Mouse (Mus musculus) lung, embryonic 16.5 days (tissue): ENCODE measurements around the gene Duox1. TPM values are rescaled to one million over a fixed set of nuclear protein-coding genes. Genes with fewer than 3 reads are reported as not detected.
"Not testable (repeated sequence)": the region's sequence is repeated elsewhere in the genome, so short reads cannot be mapped to it uniquely, and the experiment has no call there.

Source experiments
- ATAC-seq: fragments of 200-750 bp; cut with Nextera tagmentation; 2 replicates; pipeline ENCODE4 v1.8.0; 2017; ENCODE audit warnings: low read depth, mild to moderate bottlenecking, moderate library complexity
- H3K27ac ChIP-seq: fragments of 300-500 bp; sonication (generic); 2 replicates; pipeline ENCODE4 v1.5.1; 2014; ENCODE audit warnings: mild to moderate bottlenecking, control low read depth, low read length
- H3K27me3 ChIP-seq: fragments of 300-500 bp; sonication (generic); 2 replicates; pipeline ENCODE4 v1.6.1; 2014; ENCODE audit warnings: low read depth, low read length, mixed read lengths; ENCODE audit not compliant: control insufficient read depth, insufficient read depth
- H3K36me3 ChIP-seq: fragments of 300-500 bp; sonication (generic); 2 replicates; pipeline ENCODE4 v1.6.1; 2014; ENCODE audit warnings: low read length; ENCODE audit not compliant: control insufficient read depth, insufficient read depth
- H3K4me1 ChIP-seq: fragments of 300-500 bp; sonication (generic); replicated peaks from 2 replicates; pipeline ENCODE4 v1.6.1; 2014; ENCODE audit warnings: low read length, mixed read lengths; ENCODE audit not compliant: control insufficient read depth, insufficient read depth
- H3K4me2 ChIP-seq: fragments of 300-500 bp; sonication (generic); 2 replicates; pipeline ENCODE4 v1.6.1; 2014; ENCODE audit warnings: low read depth, low read length, control low read depth
- H3K4me3 ChIP-seq: fragments of 300-500 bp; sonication (generic); 2 replicates; pipeline ENCODE4 v1.5.1; 2014; ENCODE audit warnings: mild to moderate bottlenecking, low read length, control low read depth
- H3K9ac ChIP-seq: fragments of 300-500 bp; sonication (generic); 2 replicates; pipeline ENCODE4 v1.6.1; 2014; ENCODE audit warnings: low read length, control low read depth
- H3K9me3 ChIP-seq: fragments of 300-500 bp; sonication (generic); 2 replicates; pipeline ENCODE4 v1.6.1; 2016; ENCODE audit warnings: low read length; ENCODE audit not compliant: control insufficient read depth
- WGBS: fragments of 180-500 bp; shearing (Covaris S2); extraction: QIAGEN DNeasy Blood & Tissue Kit; methylation state at CpG from one replicate; pipeline ENCODE4 v1.1.7; 2014; 5-methylcytosine and 5-hydroxymethylcytosine counted together
- polyA plus RNA-seq: library from polyadenylated mRNA; unstranded; fragments of >200 nt; fragmentation: Nextera tagmentation; extraction: Ambion mirVana; gene quantifications from 2 replicates; pipeline ENCODE4 v1.2.1, GENCODE M21; 2015

Duox1 gene
- polyA plus RNA-seq, 1 experiment from 2014 or later: 0.03 TPM

DNA sequence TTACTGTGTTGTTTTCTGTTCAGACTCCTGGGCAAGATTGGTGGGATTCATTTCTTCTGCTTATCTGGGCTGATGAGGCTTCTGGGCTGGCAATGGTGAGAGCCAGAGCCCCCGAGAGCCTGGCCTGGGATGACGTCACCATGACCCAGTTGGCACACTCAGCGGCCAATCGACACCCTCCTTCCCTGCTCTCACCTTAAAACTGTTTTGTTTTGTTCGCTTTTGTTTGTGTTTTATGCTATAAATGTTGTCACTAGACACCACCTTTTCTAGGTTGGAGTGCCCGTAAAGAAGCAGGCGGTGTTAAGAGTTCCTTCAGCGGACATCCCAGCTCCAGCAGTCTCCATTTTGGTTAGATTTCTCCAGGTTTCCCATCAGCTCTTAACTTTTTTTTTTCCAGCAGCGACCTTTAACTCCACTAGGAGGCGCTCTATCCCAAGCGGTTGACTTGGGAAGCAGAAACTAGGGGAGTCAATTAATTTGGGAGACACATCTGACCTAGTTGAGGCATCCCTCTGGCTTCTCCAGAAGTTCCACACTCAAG lies 65.4 kb downstream of the Duox1 start:
- ATAC-seq: no peak
- Histone ChIP-seq H3K9me3 (no peaks in the 10 kb centered on the region), H3K4me2 (peak overlapping the region; percentile 56), H3K9ac (peak overlapping the region; percentile 41; the same call in 1 of the 2 replicates), H3K4me1 (peaks cover 4% of the 10 kb centered on the region), H3K4me3 (peak overlapping the region; percentile 35), H3K36me3 (no peaks in the 10 kb centered on the region), H3K27ac (no peak overlapping the region), H3K27me3 (no peaks in the 10 kb centered on the region)
- 14% methylated on average over 11 of the region's 11 CpGs for WGBS

DNA sequence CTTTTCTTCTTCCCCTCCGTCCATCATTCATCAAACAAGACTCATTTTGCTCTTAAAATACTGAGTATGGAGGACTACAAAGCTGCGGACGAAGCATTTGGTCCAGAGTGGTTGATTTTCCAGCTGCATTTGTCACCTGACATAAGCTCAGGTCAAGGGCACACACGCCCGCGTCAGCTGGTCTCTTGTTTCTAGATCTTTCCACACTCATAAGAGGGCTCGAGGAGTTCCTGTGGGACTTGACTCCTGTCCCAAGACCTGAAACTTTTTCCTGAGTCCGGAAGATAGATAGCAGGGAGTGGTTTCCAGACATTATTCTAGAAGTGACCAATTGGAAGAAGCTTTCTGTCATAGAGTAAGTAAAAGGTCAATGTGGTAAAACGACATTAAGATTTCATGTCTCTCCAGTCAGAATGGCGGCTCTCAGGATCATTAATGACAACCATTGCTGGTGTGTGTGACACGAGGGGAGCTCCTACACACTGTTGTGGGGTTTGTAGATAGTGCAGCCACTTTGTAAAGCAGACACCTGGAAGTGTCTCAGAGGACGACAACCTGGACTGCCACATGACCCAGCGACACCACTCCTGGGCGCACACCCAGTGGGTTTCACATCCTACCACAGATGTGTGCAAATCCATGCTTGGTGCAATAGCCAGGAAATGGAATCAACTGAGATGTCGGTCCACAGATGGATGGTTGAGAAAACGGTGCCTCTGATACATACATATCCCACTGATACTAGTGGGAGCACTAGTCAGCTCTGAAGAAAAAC lies 66.0 kb downstream of the Duox1 start:
- no peaks in the 10 kb centered on the region for H3K36me3 ChIP-seq
- no peak overlapping the region for H3K4me3 ChIP-seq
- no peak overlapping the region for H3K4me2 ChIP-seq
- no peaks in the 10 kb centered on the region for H3K9me3 ChIP-seq
- no peak overlapping the region for H3K27ac ChIP-seq
- H3K9ac ChIP-seq: no peak overlapping the region
- 63% methylated on average over 16 of the region's 16 CpGs for WGBS
- H3K27me3 ChIP-seq: no peaks in the 10 kb centered on the region
- H3K4me1 ChIP-seq: peaks cover 4% of the 10 kb centered on the region
- ATAC-seq: no peak

DNA sequence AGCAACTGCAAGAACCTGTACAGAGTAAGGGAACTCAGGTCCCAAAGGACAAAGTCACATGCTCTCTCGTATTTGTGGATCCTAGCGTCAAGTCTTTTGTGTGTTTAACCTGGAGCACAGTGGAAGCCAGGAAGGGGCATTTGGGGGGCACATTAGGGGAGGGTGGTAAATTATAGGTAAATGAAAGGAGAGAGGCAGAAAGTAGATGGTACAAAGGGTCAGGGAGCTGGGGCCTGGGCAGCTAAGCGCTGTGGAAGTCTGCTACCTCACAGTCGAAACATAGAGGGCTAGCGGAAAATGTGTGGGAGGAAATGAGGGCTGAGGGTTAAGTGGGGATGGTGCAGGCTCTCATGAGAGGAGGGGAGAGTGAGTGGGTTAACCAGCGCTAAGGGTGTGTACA lies 66.6 kb downstream of the Duox1 start:
- Histone ChIP-seq H3K4me3 (no peak overlapping the region), H3K27ac (no peak overlapping the region), H3K36me3 (no peaks in the 10 kb centered on the region), H3K4me1 (peaks cover 4% of the 10 kb centered on the region), H3K9me3 (no peaks in the 10 kb centered on the region), H3K9ac (no peak overlapping the region), H3K27me3 (no peaks in the 10 kb centered on the region), H3K4me2 (no peak overlapping the region)
- 73% methylated on average over 6 of the region's 6 CpGs for WGBS
- no peak for ATAC-seq

DNA sequence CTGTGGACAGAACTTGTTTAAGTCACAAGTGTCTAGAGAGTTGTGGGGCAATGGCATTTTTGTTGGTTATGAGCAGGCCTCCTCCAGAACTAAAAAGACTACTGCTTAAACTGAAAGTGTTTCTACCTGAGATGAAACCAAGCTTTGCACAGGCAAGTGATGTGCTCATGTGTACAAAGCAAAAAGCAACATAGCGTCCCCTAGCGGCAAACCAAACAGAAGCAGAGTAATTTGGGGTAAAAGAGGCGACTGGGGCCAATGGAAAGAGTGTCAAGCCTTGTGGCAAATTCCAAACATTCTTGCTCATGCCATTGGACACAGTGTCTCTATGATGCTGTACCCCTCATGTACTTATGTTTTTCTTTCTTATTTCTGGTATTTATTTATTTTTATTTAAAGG lies 69.6 kb downstream of the Duox1 start:
- H3K27me3 ChIP-seq: no peaks in the 10 kb centered on the region
- H3K4me2 ChIP-seq: no peak overlapping the region
- peaks cover 4% of the 10 kb centered on the region for H3K4me1 ChIP-seq
- 24% methylated on average over 3 of the region's 3 CpGs for WGBS
- H3K9me3 ChIP-seq: no peaks in the 10 kb centered on the region
- no peak overlapping the region for H3K4me3 ChIP-seq
- H3K27ac ChIP-seq: no peak overlapping the region
- H3K9ac ChIP-seq: no peak overlapping the region
- no peaks in the 10 kb centered on the region for H3K36me3 ChIP-seq
- no peak for ATAC-seq

DNA sequence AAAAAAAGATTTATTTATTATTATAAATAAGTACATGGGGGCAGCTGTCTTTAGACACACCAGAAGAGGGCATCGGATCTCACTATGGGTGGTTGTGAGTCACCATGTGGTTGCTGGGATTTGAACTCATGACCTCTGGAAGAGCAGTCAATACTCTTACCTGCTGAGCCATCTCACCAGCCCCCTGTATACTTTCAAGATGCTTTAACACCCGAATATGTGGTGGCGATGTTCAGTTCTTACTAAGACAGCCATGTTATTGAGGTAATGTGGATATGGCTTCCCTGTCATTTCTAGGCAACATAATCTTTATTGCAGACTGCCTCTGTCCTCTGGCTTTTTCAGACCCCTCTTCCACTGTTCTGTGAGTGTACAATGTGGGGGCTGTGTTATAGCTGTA lies 71.7 kb downstream of the Duox1 start:
- 88% methylated on average over 3 of the region's 3 CpGs for WGBS
- not testable (repeated sequence) for H3K4me1 ChIP-seq, H3K9ac ChIP-seq, H3K9me3 ChIP-seq, H3K4me3 ChIP-seq, H3K27me3 ChIP-seq, ATAC-seq, H3K36me3 ChIP-seq, H3K27ac ChIP-seq, H3K4me2 ChIP-seq

DNA sequence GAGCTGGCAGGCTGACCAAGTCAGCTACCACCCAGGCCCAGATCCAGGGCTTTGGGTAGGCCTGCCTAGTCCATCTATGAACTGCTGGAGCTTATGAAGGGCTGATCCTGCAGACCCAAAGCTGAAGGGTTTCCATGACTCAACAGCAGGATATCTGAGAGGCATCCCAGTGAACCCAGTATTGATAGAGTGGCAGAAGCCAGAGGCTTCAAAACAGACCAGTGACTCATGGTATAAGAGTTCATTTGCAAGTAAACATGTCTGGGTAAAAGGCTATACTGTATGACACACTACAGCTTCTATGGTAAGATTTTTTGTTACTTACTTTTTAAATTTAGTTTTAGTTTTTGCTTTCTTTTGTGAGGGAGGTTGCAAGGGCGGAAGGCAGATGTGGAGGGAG lies 80.7 kb downstream of the Duox1 start:
- H3K36me3 ChIP-seq: no peaks in the 10 kb centered on the region
- H3K9ac ChIP-seq: no peak overlapping the region
- 82% methylated on average over 1 of the region's 1 CpGs for WGBS
- no peaks in the 10 kb centered on the region for H3K4me1 ChIP-seq
- no peak overlapping the region for H3K4me2 ChIP-seq
- no peaks in the 10 kb centered on the region for H3K27me3 ChIP-seq
- no peak for ATAC-seq
- no peak overlapping the region for H3K27ac ChIP-seq
- no peak overlapping the region for H3K4me3 ChIP-seq
- H3K9me3 ChIP-seq: no peaks in the 10 kb centered on the region

Other genes starting within 250 kb of the Duox1 start
- 8.9 and 9.5 TPM in 2 replicates for gene Spg11, start 197.3 kb upstream of the Duox1 start, polyA plus RNA-seq
- gene B2m, start 168.0 kb upstream of the Duox1 start, polyA plus RNA-seq: 408 and 412 TPM in 2 replicates
- 0.11 TPM in 1 of 2 replicates, not detected in the other for gene Trim69, start 155.0 kb upstream of the Duox1 start, polyA plus RNA-seq
- gene Patl2, start 129.5 kb upstream of the Duox1 start, polyA plus RNA-seq: not detected in 2 replicates
- gene Terb2, start 129.4 kb upstream of the Duox1 start, polyA plus RNA-seq: not detected in 2 replicates
- 23.4 and 26.2 TPM in 2 replicates for gene Sord, start 80.9 kb upstream of the Duox1 start, polyA plus RNA-seq
- not detected in 2 replicates for gene Duox2, start 17.2 kb upstream of the Duox1 start, polyA plus RNA-seq
- gene Duoxa2, start 16.8 kb upstream of the Duox1 start, polyA plus RNA-seq: not detected in 2 replicates
- 0.30 and 0.51 TPM in 2 replicates for gene Duoxa1, start 1.9 kb upstream of the Duox1 start, polyA plus RNA-seq
- gene Shf, start 53.5 kb downstream of the Duox1 start, polyA plus RNA-seq: 2.5 and 2.9 TPM in 2 replicates
- 0.14 and 0.24 TPM in 2 replicates for gene Slc28a2, start 110.8 kb downstream of the Duox1 start, polyA plus RNA-seq
- gene Gm14085, start 169.3 kb downstream of the Duox1 start, polyA plus RNA-seq: not detected in 2 replicates